ENCODE assay signal across 7 mouse cellular contexts in the genomic region with DNA sequence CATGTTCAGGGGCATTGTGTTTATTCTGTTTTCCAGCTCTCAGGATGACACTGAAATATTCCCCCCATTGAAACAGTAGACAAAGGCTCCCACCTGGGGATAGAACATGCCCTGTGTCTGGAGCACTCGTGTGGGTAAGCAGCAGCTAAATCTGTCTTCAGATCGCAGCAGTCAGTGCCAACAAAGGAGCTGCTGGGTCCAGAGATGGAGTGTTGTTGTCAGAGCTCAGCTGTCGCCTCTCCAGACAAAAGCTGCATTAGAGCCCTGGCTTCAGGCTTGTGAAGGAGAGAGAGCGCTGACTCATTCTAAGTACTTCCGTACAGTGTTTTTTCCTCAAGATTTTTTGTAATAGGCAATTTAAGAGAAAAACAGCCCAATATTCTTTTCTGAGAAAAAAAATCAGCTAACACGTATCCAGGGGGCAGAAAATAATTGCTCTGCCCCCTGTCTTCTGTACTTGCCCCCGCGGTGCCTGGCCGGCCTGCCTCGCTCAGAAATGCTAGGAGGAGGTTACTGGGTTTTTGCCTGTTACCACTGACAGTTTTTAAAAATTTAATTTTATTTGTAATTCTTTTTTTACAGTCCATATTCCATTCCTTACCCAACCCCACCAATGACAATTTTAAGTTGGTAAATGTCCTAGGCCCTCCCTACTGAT. TPM values are rescaled to one million over a fixed set of nuclear protein-coding genes. Genes with fewer than 3 reads are reported as not detected.
DNase-seq lines count a peak whose midpoint lies in the region; ATAC-seq lines count a peak whose summit lies in the region.

No protein-coding gene starts in this region.

- no peaks in the 10 kb centered on the region for H3K27me3 ChIP-seq in hindbrain, embryonic 12.5 days

- no peak overlapping the region for H3K4me2 ChIP-seq in hindbrain, embryonic 12.5 days (replicated peaks)

- peak; percentile 88 for ATAC-seq in hindbrain, embryonic 12.5 days (ENCODE audit: low FRiP score)

- H3K9me3 ChIP-seq in hindbrain, embryonic 12.5 days (replicated peaks), result no peaks in the 10 kb centered on the region

- H3K4me1 ChIP-seq in hindbrain, embryonic 12.5 days, result peaks cover 7% of the 10 kb centered on the region

- H3K36me3 ChIP-seq in hindbrain, embryonic 12.5 days, result no peaks in the 10 kb centered on the region

- H3K9ac ChIP-seq in hindbrain, embryonic 12.5 days, result no peak overlapping the region

- peak overlapping the region; percentile 72 for H3K27ac ChIP-seq in hindbrain, embryonic 12.5 days

- 52% methylated on average over 10 of the region's 10 CpGs for WGBS in hindbrain, embryonic 12.5 days

- no peak overlapping the region for H3K4me3 ChIP-seq in hindbrain, embryonic 12.5 days

- peak; percentile 40 for DNase-seq in Muller cell, postnatal 12 days (ENCODE audit: inconsistent ontology term)
- DNase-seq in brain, embryonic 18.5 days (ENCODE audit: low read depth, low spot score), result peak; percentile 24
- DNase-seq in lung, postnatal 4 days, result peak; percentile 23 to 70
- no peak for DNase-seq in thymus, postnatal 36 days
- DNase-seq in spleen, postnatal 36 days (ENCODE audit: low spot score in 2 of 2), result no peak
- DNase-seq in kidney, adult 18-20 months, result no peak

RNA-seq across cellular contexts. Expression of a gene that starts 21.6 kb away (rescaled TPM):
- not detected in 2 replicates for polyA plus RNA-seq in hindbrain, embryonic 12.5 days (2016; fragmentation: Nextera tagmentation; extraction: Ambion mirVana)

Comparison
In these comparisons a context has a peak if more than half of its experiments do, and no peak if none do; other contexts are left out.
1. DNase-seq: peak in Muller cell, postnatal 12 days (single experiment), brain, embryonic 18.5 days (single experiment) and lung, postnatal 4 days (2 of 2); none in thymus, postnatal 36 days (0 of 2), spleen, postnatal 36 days (0 of 2) and kidney, adult 18-20 months (single experiment).